Mouse (Mus musculus): ENCODE data around the gene Gsn.

DNA sequence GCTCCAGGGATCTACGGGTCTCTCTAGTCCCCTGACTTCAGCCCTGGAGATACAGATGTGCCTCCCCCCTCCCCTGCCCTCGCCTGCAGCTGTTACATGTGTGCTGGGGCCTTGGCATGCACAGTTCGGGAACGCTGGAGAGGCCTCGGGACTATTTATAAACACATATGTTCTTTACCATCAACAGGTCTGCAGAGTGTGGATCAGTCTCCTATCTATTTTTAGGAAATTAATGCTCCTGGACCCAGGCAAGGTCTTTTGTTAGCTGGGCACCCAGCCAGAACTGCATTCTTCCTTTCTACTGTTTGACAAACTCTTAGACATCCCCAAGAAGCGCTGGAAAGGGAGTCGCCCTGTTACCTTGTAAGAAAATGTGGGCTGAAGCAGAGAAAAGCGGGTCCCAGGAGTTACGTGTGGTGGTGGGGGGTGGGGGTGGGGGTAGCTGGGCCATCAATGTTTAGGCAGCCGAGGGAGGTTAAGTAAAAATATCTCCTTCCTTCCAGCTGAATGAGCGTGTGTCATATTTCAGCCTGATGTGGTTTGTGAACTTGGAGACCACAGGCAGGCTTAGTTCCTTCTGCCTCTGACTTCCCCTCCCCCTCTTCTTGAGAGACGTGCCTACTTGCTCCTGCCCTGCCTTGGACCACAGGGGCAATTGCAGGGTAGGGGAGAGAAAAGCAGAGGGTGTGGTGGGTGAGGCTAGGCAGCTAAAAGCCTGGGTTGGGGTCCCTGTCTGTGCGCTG lies 3.3 kb downstream of the Gsn start:
- TF ChIP-seq CTCF (IDR thresholded peaks at IDR 0.05; ENCODE audit: extremely low read depth, insufficient read depth, low read length) = no peak
- TF ChIP-seq POLR2A (IDR thresholded peaks at IDR 0.05; ENCODE audit: extremely low read depth, insufficient read depth, low read length) = no peak

All from cortical plate, adult 2 months (tissue).